Mouse (Mus musculus) intestine, embryonic 14.5 days (tissue): ENCODE measurements at regions not wholly inside any gene's neighbourhood (a gene's known extent, or its start where the extent isn't known, plus 50 kb on each side); places are given as distances from the start of the nearest gene placed in this dataset.

ENCODE experiments used
- ATAC-seq: fragments of 200-750 bp; cut with Nextera tagmentation; replicated peaks from 2 replicates; pipeline ENCODE4 v1.8.0; 2017; ENCODE audit warnings: low read depth, moderate number of reproducible peaks, moderate TSS enrichment, moderate library complexity; ENCODE audit not compliant: low FRiP score, low TSS enrichment
- DNase-seq: peaks from one replicate; pipeline ENCODE4 v3.0.0-alpha.2; 2018; ENCODE audit warnings: low spot score
- H3K27ac ChIP-seq: fragments of 300-500 bp; sonication (generic); 2 replicates; pipeline ENCODE4 v1.5.1; 2014; ENCODE audit warnings: low read depth, mild to moderate bottlenecking, control low read depth
- H3K27me3 ChIP-seq: fragments of 300-500 bp; sonication (generic); replicated peaks from 2 replicates; pipeline ENCODE4 v1.6.1; 2014; ENCODE audit warnings: low read length, control low read depth; ENCODE audit not compliant: control insufficient read depth, insufficient read depth
- H3K36me3 ChIP-seq: fragments of 300-500 bp; sonication (generic); 2 replicates; pipeline ENCODE4 v1.6.1; 2014; ENCODE audit warnings: low read length, control low read depth; ENCODE audit not compliant: control insufficient read depth, insufficient read depth
- H3K4me1 ChIP-seq: fragments of 300-500 bp; sonication (generic); replicated peaks from 2 replicates; pipeline ENCODE4 v1.6.1; 2014; ENCODE audit warnings: low read length, control low read depth, mixed read lengths; ENCODE audit not compliant: control insufficient read depth, insufficient read depth
- H3K4me2 ChIP-seq: fragments of 300-500 bp; sonication (generic); 2 replicates; pipeline ENCODE4 v1.6.1; 2014; ENCODE audit warnings: low read length
- H3K4me3 ChIP-seq: fragments of 300-500 bp; sonication (generic); 2 replicates; pipeline ENCODE4 v1.5.1; 2014; ENCODE audit warnings: low read depth, low read length, control low read depth, mixed read lengths
- H3K9ac ChIP-seq: fragments of 300-500 bp; sonication (generic); 2 replicates; pipeline ENCODE4 v1.6.1; 2014; ENCODE audit warnings: mild to moderate bottlenecking, low read length
- H3K9me3 ChIP-seq: fragments of 300-500 bp; sonication (generic); 2 replicates; pipeline ENCODE4 v1.6.1; 2016; ENCODE audit warnings: low read length, control low read depth; ENCODE audit not compliant: control insufficient read depth
- WGBS: fragments of 180-500 bp; shearing (Covaris S2); extraction: QIAGEN DNeasy Blood & Tissue Kit; methylation state at CpG from one replicate; pipeline ENCODE4 v1.1.7; 2014; 5-methylcytosine and 5-hydroxymethylcytosine counted together

DNA sequence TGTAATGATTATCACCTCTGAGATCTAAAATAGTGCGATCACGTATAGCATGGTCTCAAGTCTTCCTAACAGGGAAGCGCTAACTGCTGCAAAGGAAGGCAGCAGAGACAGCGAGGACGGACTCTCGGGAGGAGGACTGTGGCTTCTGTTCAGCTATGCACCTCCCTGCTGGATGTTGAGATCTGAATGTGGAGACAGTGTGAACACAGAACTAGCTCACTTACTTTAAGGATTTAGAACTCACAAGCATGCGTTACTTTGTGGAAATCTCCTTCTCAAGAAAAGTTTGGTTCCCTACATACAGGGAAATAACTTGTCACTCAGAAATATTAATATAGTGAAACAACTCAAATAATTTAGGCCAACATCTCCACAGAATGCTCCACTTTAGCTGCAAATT is 109.8 kb downstream of the Nhlrc3 start:
- Histone ChIP-seq H3K9me3 (peaks cover 3% of the 10 kb centered on the region; the same call in 1 of the 2 replicates), H3K4me1 (no peaks in the 10 kb centered on the region), H3K9ac (no peak overlapping the region), H3K36me3 (no peaks in the 10 kb centered on the region), H3K4me2 (no peak overlapping the region), H3K4me3 (no peak overlapping the region), H3K27ac (no peak overlapping the region), H3K27me3 (no peaks in the 10 kb centered on the region)
- DNase-seq (no peak), ATAC-seq (no peak)
- 82% methylated on average over 7 of the region's 7 CpGs for WGBS

DNA sequence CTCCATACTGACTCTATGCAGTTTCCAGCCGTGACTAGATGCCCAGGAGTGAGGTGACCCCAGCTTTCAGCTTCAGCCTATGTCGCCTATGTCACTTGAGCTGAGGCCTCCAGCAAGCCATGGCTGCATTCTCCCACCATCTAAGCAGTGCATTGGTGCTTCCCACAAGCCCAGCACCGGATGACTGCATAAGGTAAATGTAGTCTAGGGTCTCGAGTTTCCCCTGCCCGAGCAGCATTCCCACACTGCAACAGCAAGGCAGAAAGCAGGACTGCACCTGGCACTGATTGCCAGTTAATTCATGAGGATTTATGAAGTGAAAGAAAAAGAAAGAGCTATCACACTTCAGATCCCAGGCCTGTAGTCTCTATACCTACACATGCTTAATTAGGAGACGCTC is 119.5 kb downstream of the Nhlrc3 start:
- no peak for ATAC-seq

GRCm38 (mm10) chr3:53341304-53342206 is 121.6 kb downstream of the Nhlrc3 start:
- no peak for ATAC-seq
- H3K4me1 ChIP-seq, result no peaks in the 10 kb centered on the region
- no peak overlapping the region for H3K9ac ChIP-seq
- no peaks in the 10 kb centered on the region for H3K27me3 ChIP-seq
- DNase-seq, result no peak
- no peaks in the 10 kb centered on the region for H3K36me3 ChIP-seq
- H3K4me3 ChIP-seq, result no peak overlapping the region
- no peak overlapping the region for H3K27ac ChIP-seq
- no peaks in the 10 kb centered on the region for H3K9me3 ChIP-seq
- no peak overlapping the region for H3K4me2 ChIP-seq
- 59% methylated on average over 22 of the region's 22 CpGs for WGBS

More for the DNA sequence above, 119.5 kb downstream of the Nhlrc3 start:
- Histone ChIP-seq H3K36me3 (no peaks in the 10 kb centered on the region), H3K27ac (no peak overlapping the region), H3K9ac (no peak overlapping the region), H3K4me3 (no peak overlapping the region), H3K27me3 (no peaks in the 10 kb centered on the region), H3K4me1 (no peaks in the 10 kb centered on the region), H3K4me2 (no peak overlapping the region), H3K9me3 (no peaks in the 10 kb centered on the region)
- WGBS, result 79% methylated on average over 6 of the region's 6 CpGs
- no peak for DNase-seq

- Histone ChIP-seq H3K4me3 (no peak overlapping the region), H3K27me3 (no peaks in the 10 kb centered on the region), H3K36me3 (no peaks in the 10 kb centered on the region), H3K4me2 (no peak overlapping the region), H3K27ac (no peak overlapping the region), H3K9me3 (no peaks in the 10 kb centered on the region), H3K9ac (no peak overlapping the region), H3K4me1 (0 out of 2 replicates have a peak, but pooled peaks cover 4% of the 10 kb centered on the region)
- 90% methylated on average over 7 of the region's 7 CpGs for WGBS
- no peak for DNase-seq
- no peak for ATAC-seq
Measured at GRCm38 (mm10) chr3:53338571-53338970, 124.6 kb downstream of the Nhlrc3 start.

DNA sequence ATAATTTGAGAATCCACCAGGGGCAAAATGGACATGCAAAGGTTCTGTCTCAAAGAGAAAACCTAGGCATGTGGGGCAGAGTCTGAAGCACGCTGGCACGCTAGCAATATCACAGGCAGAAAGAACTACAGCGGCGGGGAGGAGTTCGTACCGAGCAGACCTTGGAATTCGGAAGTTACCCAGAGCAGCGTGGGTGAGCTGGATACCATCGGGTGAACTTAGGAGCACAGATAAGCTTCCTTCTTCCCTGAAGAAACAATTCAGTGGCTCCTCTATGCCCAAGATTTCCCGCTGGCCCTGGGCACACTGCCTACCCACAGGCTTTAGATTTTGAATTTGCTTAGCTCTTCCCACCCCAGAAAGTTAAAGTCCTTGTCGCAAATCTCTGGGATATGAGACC is 129.1 kb downstream of the Nhlrc3 start:
- no peak for DNase-seq
- 33% methylated on average over 11 of the region's 11 CpGs for WGBS
- Histone ChIP-seq H3K9me3 (no peaks in the 10 kb centered on the region), H3K9ac (no peak overlapping the region), H3K4me3 (peak overlapping the region; percentile 10; the same call in 1 of the 2 replicates), H3K4me1 (0 out of 2 replicates have a peak, but pooled peaks cover 4% of the 10 kb centered on the region), H3K27me3 (no peaks in the 10 kb centered on the region), H3K4me2 (peak overlapping the region; percentile 44), H3K27ac (no peak overlapping the region), H3K36me3 (no peaks in the 10 kb centered on the region)
- ATAC-seq, result no peak

GRCm38 (mm10) chr3:53329528-53329927 is 133.6 kb downstream of the Nhlrc3 start:
- H3K27ac ChIP-seq, result no peak overlapping the region
- no peaks in the 10 kb centered on the region for H3K9me3 ChIP-seq
- no peak overlapping the region for H3K4me3 ChIP-seq
- DNase-seq (no peak), ATAC-seq (no peak)
- no peaks in the 10 kb centered on the region for H3K27me3 ChIP-seq
- no peak overlapping the region for H3K4me2 ChIP-seq
- no peaks in the 10 kb centered on the region for H3K36me3 ChIP-seq
- 0 out of 2 replicates have a peak, but pooled peaks cover 4% of the 10 kb centered on the region for H3K4me1 ChIP-seq
- no peak overlapping the region for H3K9ac ChIP-seq
- WGBS, result 57% methylated on average over 3 of the region's 3 CpGs

DNA sequence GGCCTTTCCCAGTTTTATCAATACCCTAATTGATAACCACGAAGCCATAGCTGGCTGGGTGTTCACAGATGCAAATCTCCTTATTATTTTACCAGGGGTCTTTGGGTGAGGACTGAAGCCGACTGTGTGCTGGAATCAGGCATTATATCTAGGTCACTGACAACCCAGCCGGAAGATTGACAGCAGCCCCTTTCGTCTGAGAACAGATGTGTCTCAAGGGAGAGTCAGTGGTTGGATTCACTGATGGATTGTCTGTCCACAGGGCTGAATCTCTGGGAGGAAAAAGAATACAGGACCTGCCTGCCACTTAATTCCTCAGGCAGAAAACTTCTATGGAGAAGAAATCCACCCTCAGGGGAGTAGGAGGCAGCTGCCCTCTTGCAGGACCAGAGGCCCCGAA is 135.7 kb downstream of the Nhlrc3 start:
- Histone ChIP-seq H3K4me3 (no peak overlapping the region), H3K9me3 (no peaks in the 10 kb centered on the region), H3K4me2 (no peak overlapping the region), H3K27me3 (no peaks in the 10 kb centered on the region), H3K27ac (no peak overlapping the region), H3K9ac (no peak overlapping the region), H3K4me1 (no peaks in the 10 kb centered on the region), H3K36me3 (no peaks in the 10 kb centered on the region)
- DNase-seq (no peak), ATAC-seq (no peak)
- WGBS, result 63% methylated on average over 5 of the region's 5 CpGs

- Histone ChIP-seq H3K9ac (no peak overlapping the region), H3K27ac (no peak overlapping the region), H3K4me3 (no peak overlapping the region), H3K4me2 (no peak overlapping the region), H3K27me3 (no peaks in the 10 kb centered on the region), H3K4me1 (no peaks in the 10 kb centered on the region), H3K36me3 (no peaks in the 10 kb centered on the region), H3K9me3 (no peaks in the 10 kb centered on the region)
- 72% methylated on average over 7 of the region's 7 CpGs for WGBS
- ATAC-seq, result no peak
- no peak for DNase-seq
Measured at GRCm38 (mm10) chr3:53326967-53327366, 136.2 kb downstream of the Nhlrc3 start.

DNA sequence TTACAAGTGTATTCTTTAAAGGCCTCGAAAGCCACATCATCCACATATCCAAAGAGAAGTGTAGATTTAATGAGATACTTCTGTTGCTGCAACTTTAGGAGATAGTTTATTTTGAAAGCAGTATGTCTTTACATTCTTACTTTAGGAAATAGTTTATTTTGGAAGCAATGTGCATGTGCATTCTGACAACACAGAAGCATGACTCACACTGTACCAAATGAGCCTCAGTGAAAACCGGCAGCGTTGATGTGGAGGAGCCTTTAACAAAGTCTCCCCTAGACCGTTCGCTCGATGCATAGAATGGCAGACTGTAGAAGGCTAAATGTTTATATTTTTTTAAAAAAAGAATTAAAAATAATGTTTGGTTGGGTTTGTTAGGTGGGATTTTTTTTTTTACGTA is 138.1 kb downstream of the Nhlrc3 start:
- Histone ChIP-seq H3K36me3 (no peaks in the 10 kb centered on the region), H3K9ac (no peak overlapping the region), H3K27me3 (no peaks in the 10 kb centered on the region), H3K27ac (no peak overlapping the region), H3K4me1 (no peaks in the 10 kb centered on the region), H3K4me3 (no peak overlapping the region), H3K4me2 (no peak overlapping the region), H3K9me3 (no peaks in the 10 kb centered on the region)
- DNase-seq, result no peak
- ATAC-seq, result no peak
- WGBS, result 95% methylated on average over 7 of the region's 7 CpGs
